Mouse (Mus musculus) liver, embryonic 16.5 days (tissue): ENCODE measurements around the gene Trafd1. TPM values are rescaled to one million over a fixed set of nuclear protein-coding genes. Genes with fewer than 3 reads are reported as not detected.

Source experiments
- ATAC-seq: fragments of 200-750 bp; cut with Nextera tagmentation; 2 replicates; pipeline ENCODE4 v1.8.0; 2017; ENCODE audit warnings: low read depth, mild to moderate bottlenecking, moderate number of reproducible peaks, moderate library complexity
- H3K27ac ChIP-seq: fragments of 300-500 bp; sonication (generic); 2 replicates; pipeline ENCODE4 v1.5.1; 2014; ENCODE audit warnings: mild to moderate bottlenecking, low read length
- H3K27me3 ChIP-seq: fragments of 300-500 bp; sonication (generic); 2 replicates; pipeline ENCODE4 v1.6.1; 2014; ENCODE audit warnings: low read depth, low read length, mixed read lengths; ENCODE audit not compliant: control insufficient read depth, insufficient read depth
- H3K36me3 ChIP-seq: fragments of 300-500 bp; sonication (generic); 2 replicates; pipeline ENCODE4 v1.6.1; 2014; ENCODE audit warnings: mild to moderate bottlenecking; ENCODE audit not compliant: control insufficient read depth, insufficient read depth
- H3K4me1 ChIP-seq: fragments of 300-500 bp; sonication (generic); 2 replicates; pipeline ENCODE4 v1.6.1; 2014; ENCODE audit warnings: low read depth, low read length, mixed read lengths; ENCODE audit not compliant: control insufficient read depth
- H3K4me2 ChIP-seq: fragments of 300-500 bp; sonication (generic); 2 replicates; pipeline ENCODE4 v1.6.1; 2014; ENCODE audit warnings: low read depth, low read length, mixed read lengths
- H3K4me3 ChIP-seq: fragments of 300-500 bp; sonication (generic); 2 replicates; pipeline ENCODE4 v1.5.1; 2014; ENCODE audit warnings: low read depth, mild to moderate bottlenecking, low read length
- H3K9ac ChIP-seq: fragments of 300-500 bp; sonication (generic); 2 replicates; pipeline ENCODE4 v1.6.1; 2014; ENCODE audit warnings: low read depth, low read length
- H3K9me3 ChIP-seq: fragments of 300-500 bp; sonication (generic); replicated peaks from 2 replicates; pipeline ENCODE4 v1.6.1; 2016; ENCODE audit warnings: low read length; ENCODE audit not compliant: control insufficient read depth
- WGBS: fragments of 180-500 bp; shearing (Covaris S2); extraction: QIAGEN DNeasy Blood & Tissue Kit; methylation state at CpG from one replicate; pipeline ENCODE4 v1.1.7; 2014; ENCODE audit not compliant: insufficient replicate concordance; 5-methylcytosine and 5-hydroxymethylcytosine counted together
- polyA plus RNA-seq: library from polyadenylated mRNA; unstranded; fragments of >200 nt; fragmentation: Nextera tagmentation; extraction: Ambion mirVana; gene quantifications from 2 replicates; pipeline ENCODE4 v1.2.1, GENCODE M21; 2015

Trafd1 gene
- 24.5 and 24.8 TPM in 2 replicates for polyA plus RNA-seq

DNA sequence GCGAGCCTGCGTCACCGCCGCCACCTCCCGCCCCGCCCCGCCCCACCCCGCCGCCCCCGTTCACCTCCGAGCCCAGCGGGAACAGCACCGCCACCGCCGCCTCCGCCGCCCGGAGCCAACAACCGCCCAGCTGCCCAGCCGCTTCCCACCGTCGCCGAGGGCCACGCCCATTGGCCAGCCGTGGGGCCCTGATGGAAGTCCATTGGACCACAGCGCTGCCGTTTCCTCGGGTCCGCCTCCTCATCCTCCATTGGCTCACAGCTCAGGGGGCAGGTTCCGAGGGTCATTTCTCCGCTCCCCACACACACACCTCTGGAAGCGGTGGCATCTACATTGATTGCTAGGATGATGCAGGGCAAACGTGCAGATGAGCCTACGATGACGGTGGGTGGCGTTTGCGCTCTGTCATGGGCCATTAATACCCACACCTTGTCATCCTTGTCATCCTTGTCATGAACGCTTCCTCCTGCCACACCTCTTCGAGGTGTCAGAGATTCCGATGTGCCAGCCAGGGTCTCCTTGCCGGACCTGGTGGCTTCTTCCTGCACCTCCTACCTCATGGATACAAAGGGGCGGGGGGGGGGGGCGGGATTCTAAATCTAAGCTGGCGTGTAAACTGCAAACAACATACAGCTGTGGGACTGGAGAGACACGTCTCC, at the start of gene Trafd1:
Trafd1 (minus strand) TSS at position 172 of the 659 bp plus-strand sequence.
- Histone ChIP-seq H3K27me3 (no peaks in the 10 kb centered on the region), H3K4me2 (peak within 1 kb of the TSS; percentile 82), H3K4me1 (peaks cover 15% of the 10 kb centered on the region), H3K9ac (peak within 1 kb of the TSS; percentile 77), H3K4me3 (peak within 1 kb of the TSS; percentile 71), H3K27ac (peak within 1 kb of the TSS; percentile 91), H3K9me3 (no peaks in the 10 kb centered on the region), H3K36me3 (peaks cover 4% of the 10 kb centered on the region)
- under 1% methylated on average over 36 of the region's 45 CpGs for WGBS
- ATAC-seq = peak; percentile 93

DNA sequence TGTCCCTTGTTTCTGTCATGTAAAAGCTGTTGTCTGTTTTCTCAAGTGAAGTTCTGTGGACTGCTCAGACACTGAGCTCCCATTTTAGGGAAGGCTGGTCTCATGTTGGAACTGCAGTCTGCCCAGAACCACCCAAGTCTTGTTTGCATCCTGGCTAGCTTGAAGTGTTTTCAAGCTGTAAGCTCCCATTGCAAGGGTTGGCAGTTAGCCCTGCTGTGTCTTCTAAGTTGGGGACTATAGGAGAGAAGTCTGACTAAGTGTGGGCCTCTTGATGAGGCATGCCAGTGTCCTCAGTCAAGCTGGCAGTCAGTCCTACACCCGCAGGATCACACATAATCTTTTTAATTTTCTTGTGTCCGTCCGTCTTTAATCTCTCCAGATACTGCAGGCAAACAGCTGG, 43.5 kb upstream of the Trafd1 start:
- ATAC-seq = no peak
- H3K9ac ChIP-seq = no peak overlapping the region
- no peaks in the 10 kb centered on the region for H3K4me1 ChIP-seq
- H3K27me3 ChIP-seq = no peaks in the 10 kb centered on the region
- 89% methylated on average over 3 of the region's 3 CpGs for WGBS
- no peak overlapping the region for H3K4me2 ChIP-seq
- no peaks in the 10 kb centered on the region for H3K9me3 ChIP-seq
- no peak overlapping the region for H3K4me3 ChIP-seq
- H3K27ac ChIP-seq = no peak overlapping the region
- peaks cover 79% of the 10 kb centered on the region for H3K36me3 ChIP-seq

DNA sequence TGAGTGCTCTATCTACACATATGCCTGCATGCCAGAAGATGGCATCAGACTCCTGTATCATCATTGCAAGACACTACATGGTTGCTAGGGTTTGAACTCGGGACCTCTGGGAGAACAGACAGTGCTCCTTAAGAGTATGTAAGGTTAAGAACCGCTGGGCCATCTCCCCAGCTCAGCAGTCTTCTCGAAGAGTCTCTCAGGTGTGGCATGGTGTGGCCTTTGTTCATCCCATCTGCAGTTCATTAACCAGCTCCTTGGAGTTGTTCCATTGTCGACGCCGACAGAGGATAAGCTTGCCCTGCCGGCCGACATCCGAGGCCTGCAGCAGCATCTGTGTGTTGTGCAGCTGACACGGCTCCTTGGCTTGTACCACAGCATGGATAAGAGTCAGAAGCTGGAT, 37.9 kb upstream of the Trafd1 start:
- ATAC-seq = no peak
- no peak overlapping the region for H3K4me2 ChIP-seq
- H3K4me3 ChIP-seq = no peak overlapping the region
- H3K9me3 ChIP-seq = no peaks in the 10 kb centered on the region
- no peaks in the 10 kb centered on the region for H3K27me3 ChIP-seq
- H3K36me3 ChIP-seq = peaks cover 78% of the 10 kb centered on the region
- H3K9ac ChIP-seq = no peak overlapping the region
- WGBS = 86% methylated on average over 10 of the region's 10 CpGs
- H3K4me1 ChIP-seq = no peaks in the 10 kb centered on the region
- no peak overlapping the region for H3K27ac ChIP-seq

- no peak overlapping the region for H3K9ac ChIP-seq
- no peak overlapping the region for H3K4me3 ChIP-seq
- H3K9me3 ChIP-seq = no peaks in the 10 kb centered on the region
- H3K36me3 ChIP-seq = peaks cover 78% of the 10 kb centered on the region
- ATAC-seq = no peak
- H3K27ac ChIP-seq = no peak overlapping the region
- 81% methylated on average over 6 of the region's 6 CpGs for WGBS
- no peaks in the 10 kb centered on the region for H3K27me3 ChIP-seq
- H3K4me2 ChIP-seq = no peak overlapping the region
- H3K4me1 ChIP-seq = no peaks in the 10 kb centered on the region
Measured at GRCm38 (mm10) chr5:121422787-121423186, 37.4 kb upstream of the Trafd1 start.

- ATAC-seq = no peak
- H3K4me1 ChIP-seq = no peaks in the 10 kb centered on the region
- H3K27ac ChIP-seq = no peak overlapping the region
- H3K4me3 ChIP-seq = no peak overlapping the region
- no peak overlapping the region for H3K4me2 ChIP-seq
- WGBS = 85% methylated on average over 9 of the region's 9 CpGs
- H3K27me3 ChIP-seq = no peaks in the 10 kb centered on the region
- H3K9me3 ChIP-seq = no peaks in the 10 kb centered on the region
- peaks cover 73% of the 10 kb centered on the region for H3K36me3 ChIP-seq
- no peak overlapping the region for H3K9ac ChIP-seq
Measured at GRCm38 (mm10) chr5:121420721-121421120, 35.3 kb upstream of the Trafd1 start.

DNA sequence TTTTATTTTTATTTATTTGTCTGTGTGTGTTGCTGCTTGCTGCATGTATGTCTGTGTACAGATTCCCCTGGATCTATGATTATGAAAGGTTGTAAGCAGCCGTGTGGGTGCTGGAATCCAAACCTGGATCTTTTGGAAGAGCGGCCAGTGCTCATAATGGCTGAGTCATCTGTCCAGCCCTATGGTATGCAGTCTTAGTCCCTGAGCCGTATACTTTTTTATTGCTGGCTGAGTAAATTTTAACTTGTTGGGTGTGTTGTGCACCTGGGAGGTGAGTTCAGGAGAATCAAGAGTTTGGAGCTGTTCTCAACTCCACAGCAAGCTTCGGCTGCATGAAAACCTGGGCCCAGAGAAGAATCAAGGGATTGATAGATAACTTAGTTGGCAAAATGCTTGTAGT, 25.5 kb upstream of the Trafd1 start:
- H3K27me3 ChIP-seq = no peaks in the 10 kb centered on the region
- no peak for ATAC-seq
- H3K9me3 ChIP-seq = no peaks in the 10 kb centered on the region
- H3K4me2 ChIP-seq = no peak overlapping the region
- H3K4me3 ChIP-seq = no peak overlapping the region
- H3K4me1 ChIP-seq = no peaks in the 10 kb centered on the region
- H3K27ac ChIP-seq = no peak overlapping the region
- no peak overlapping the region for H3K9ac ChIP-seq
- 83% methylated on average over 4 of the region's 4 CpGs for WGBS
- peaks cover 34% of the 10 kb centered on the region for H3K36me3 ChIP-seq

GRCm38 (mm10) chr5:121407856-121408255, 22.4 kb upstream of the Trafd1 start:
- 80% methylated on average over 8 of the region's 8 CpGs for WGBS
- H3K9ac ChIP-seq = no peak overlapping the region
- no peak overlapping the region for H3K4me2 ChIP-seq
- H3K27me3 ChIP-seq = no peaks in the 10 kb centered on the region
- H3K36me3 ChIP-seq = peaks cover 10% of the 10 kb centered on the region
- no peaks in the 10 kb centered on the region for H3K4me1 ChIP-seq
- H3K9me3 ChIP-seq = no peaks in the 10 kb centered on the region
- H3K4me3 ChIP-seq = no peak overlapping the region
- no peak for ATAC-seq
- no peak overlapping the region for H3K27ac ChIP-seq

DNA sequence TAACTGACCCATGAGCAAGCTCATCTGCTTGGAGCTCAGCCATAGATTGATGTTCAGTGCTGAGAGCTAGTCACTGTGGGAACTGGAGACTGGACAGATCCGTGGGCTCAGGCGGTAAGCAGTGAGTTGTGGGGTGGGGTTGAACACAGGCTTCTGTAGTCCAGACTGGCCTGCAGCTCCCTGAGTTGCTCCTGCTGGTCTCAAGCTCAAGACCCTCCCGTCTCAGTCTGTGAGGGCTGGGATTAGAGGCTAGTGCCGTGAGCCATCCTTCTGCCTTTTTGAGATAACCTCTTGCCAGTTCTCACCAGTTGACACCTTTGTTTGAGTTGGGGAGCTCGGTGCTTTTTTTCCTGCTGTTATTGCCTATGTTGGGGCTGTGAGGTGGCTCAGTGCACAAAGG, 15.4 kb upstream of the Trafd1 start:
- H3K27ac ChIP-seq = no peak overlapping the region; the same call in 1 of the 2 replicates
- H3K4me3 ChIP-seq = no peak overlapping the region
- H3K27me3 ChIP-seq = no peaks in the 10 kb centered on the region
- peaks cover 33% of the 10 kb centered on the region for H3K4me1 ChIP-seq
- 40% methylated on average over 5 of the region's 5 CpGs for WGBS
- no peak for ATAC-seq
- H3K36me3 ChIP-seq = no peaks in the 10 kb centered on the region
- H3K9me3 ChIP-seq = no peaks in the 10 kb centered on the region
- H3K4me2 ChIP-seq = no peak overlapping the region
- H3K9ac ChIP-seq = no peak overlapping the region

GRCm38 (mm10) chr5:121400064-121400463, 14.6 kb upstream of the Trafd1 start:
- Histone ChIP-seq H3K27ac (no peak overlapping the region), H3K4me2 (0 out of 2 replicates have a peak overlapping the region, but pooled peaks have one; percentile 97), H3K9ac (no peak overlapping the region), H3K4me1 (peaks cover 33% of the 10 kb centered on the region), H3K27me3 (no peaks in the 10 kb centered on the region), H3K9me3 (no peaks in the 10 kb centered on the region), H3K36me3 (no peaks in the 10 kb centered on the region), H3K4me3 (no peak overlapping the region)
- 31% methylated on average over 5 of the region's 5 CpGs for WGBS
- ATAC-seq = no peak
